Mouse (Mus musculus): Measurements from ENCODE around the gene Prkcsh. TPM values are rescaled to one million over a fixed set of nuclear protein-coding genes. Genes with fewer than 3 reads are reported as not detected.

Prkcsh gene
- polyA plus RNA-seq, 1 experiment from 2014 or later = 70.1 TPM

Other genes with a start within 250 kb of the Prkcsh start
- 17.7 and 18.7 TPM in 2 replicates for gene Spc24, start 242.5 kb upstream of the Prkcsh start, polyA plus RNA-seq (2014; fragmentation: Nextera tagmentation; extraction: Ambion mirVana)
- 3.0 and 3.3 TPM in 2 replicates for gene Kank2, start 204.1 kb upstream of the Prkcsh start, polyA plus RNA-seq (2014; fragmentation: Nextera tagmentation; extraction: Ambion mirVana)
- gene Angptl8, start 167.3 kb upstream of the Prkcsh start, polyA plus RNA-seq (2014; fragmentation: Nextera tagmentation; extraction: Ambion mirVana) = 0.33 and 0.62 TPM in 2 replicates
- gene Dock6, start 150.2 kb upstream of the Prkcsh start, polyA plus RNA-seq (2014; fragmentation: Nextera tagmentation; extraction: Ambion mirVana) = 16.3 and 18.0 TPM in 2 replicates
- gene Rab3d, start 84.6 kb upstream of the Prkcsh start, polyA plus RNA-seq (2014; fragmentation: Nextera tagmentation; extraction: Ambion mirVana) = 15.2 and 17.3 TPM in 2 replicates
- gene Ccdc159, start 75.3 kb upstream of the Prkcsh start, polyA plus RNA-seq (2014; fragmentation: Nextera tagmentation; extraction: Ambion mirVana) = 5.6 and 8.3 TPM in 2 replicates
- gene Tmem205, start 75.2 kb upstream of the Prkcsh start, polyA plus RNA-seq (2014; fragmentation: Nextera tagmentation; extraction: Ambion mirVana) = 45.2 and 58.9 TPM in 2 replicates
- 90.6 and 102 TPM in 2 replicates for gene Plppr2, start 65.8 kb upstream of the Prkcsh start, polyA plus RNA-seq (2014; fragmentation: Nextera tagmentation; extraction: Ambion mirVana)
- 18.2 and 19.9 TPM in 2 replicates for gene Swsap1, start 47.1 kb upstream of the Prkcsh start, polyA plus RNA-seq (2014; fragmentation: Nextera tagmentation; extraction: Ambion mirVana)
- gene Epor, start 39.3 kb upstream of the Prkcsh start, polyA plus RNA-seq (2014; fragmentation: Nextera tagmentation; extraction: Ambion mirVana) = 1.4 and 2.4 TPM in 2 replicates
- gene Rgl3, start 13.4 kb upstream of the Prkcsh start, polyA plus RNA-seq (2014; fragmentation: Nextera tagmentation; extraction: Ambion mirVana) = 1.3 and 1.9 TPM in 2 replicates
- 4.1 and 6.2 TPM in 2 replicates for gene Ccdc151, start 172 bp upstream of the Prkcsh start, polyA plus RNA-seq (2014; fragmentation: Nextera tagmentation; extraction: Ambion mirVana)
- 129 and 130 TPM in 2 replicates for gene Elavl3, start 49.2 kb downstream of the Prkcsh start, polyA plus RNA-seq (2014; fragmentation: Nextera tagmentation; extraction: Ambion mirVana)
- not detected in 2 replicates for gene Gm49318, start 68.5 kb downstream of the Prkcsh start, polyA plus RNA-seq (2014; fragmentation: Nextera tagmentation; extraction: Ambion mirVana)
- gene Zfp653, start 68.6 kb downstream of the Prkcsh start, polyA plus RNA-seq (2014; fragmentation: Nextera tagmentation; extraction: Ambion mirVana) = 12.4 and 13.3 TPM in 2 replicates
- 49.3 and 54.4 TPM in 2 replicates for gene Ecsit, start 82.6 kb downstream of the Prkcsh start, polyA plus RNA-seq (2014; fragmentation: Nextera tagmentation; extraction: Ambion mirVana)
- gene Cnn1, start 96.4 kb downstream of the Prkcsh start, polyA plus RNA-seq (2014; fragmentation: Nextera tagmentation; extraction: Ambion mirVana) = 1.0 and 1.1 TPM in 2 replicates
- gene Elof1, start 114.4 kb downstream of the Prkcsh start, polyA plus RNA-seq (2014; fragmentation: Nextera tagmentation; extraction: Ambion mirVana) = 192 and 193 TPM in 2 replicates
- 0.47 and 0.60 TPM in 2 replicates for gene Acp5, start 132.9 kb downstream of the Prkcsh start, polyA plus RNA-seq (2014; fragmentation: Nextera tagmentation; extraction: Ambion mirVana)
- 78.5 and 101 TPM in 2 replicates for gene Pigyl, start 154.0 kb downstream of the Prkcsh start, polyA plus RNA-seq (2014; fragmentation: Nextera tagmentation; extraction: Ambion mirVana)
- gene Zfp872, start 185.3 kb downstream of the Prkcsh start, polyA plus RNA-seq (2014; fragmentation: Nextera tagmentation; extraction: Ambion mirVana) = 0.43 and 0.69 TPM in 2 replicates
- 10.5 and 11.5 TPM in 2 replicates for gene Zfp809, start 222.9 kb downstream of the Prkcsh start, polyA plus RNA-seq (2014; fragmentation: Nextera tagmentation; extraction: Ambion mirVana)